Mouse (Mus musculus): Measurements from ENCODE around the gene Irf4.

The Irf4 gene

GRCm38 (mm10) chr13:30762224-30762623, 13.2 kb downstream of the Irf4 start:
- no peak for DNase-seq (ENCODE audit: low read depth, low spot score)

DNA sequence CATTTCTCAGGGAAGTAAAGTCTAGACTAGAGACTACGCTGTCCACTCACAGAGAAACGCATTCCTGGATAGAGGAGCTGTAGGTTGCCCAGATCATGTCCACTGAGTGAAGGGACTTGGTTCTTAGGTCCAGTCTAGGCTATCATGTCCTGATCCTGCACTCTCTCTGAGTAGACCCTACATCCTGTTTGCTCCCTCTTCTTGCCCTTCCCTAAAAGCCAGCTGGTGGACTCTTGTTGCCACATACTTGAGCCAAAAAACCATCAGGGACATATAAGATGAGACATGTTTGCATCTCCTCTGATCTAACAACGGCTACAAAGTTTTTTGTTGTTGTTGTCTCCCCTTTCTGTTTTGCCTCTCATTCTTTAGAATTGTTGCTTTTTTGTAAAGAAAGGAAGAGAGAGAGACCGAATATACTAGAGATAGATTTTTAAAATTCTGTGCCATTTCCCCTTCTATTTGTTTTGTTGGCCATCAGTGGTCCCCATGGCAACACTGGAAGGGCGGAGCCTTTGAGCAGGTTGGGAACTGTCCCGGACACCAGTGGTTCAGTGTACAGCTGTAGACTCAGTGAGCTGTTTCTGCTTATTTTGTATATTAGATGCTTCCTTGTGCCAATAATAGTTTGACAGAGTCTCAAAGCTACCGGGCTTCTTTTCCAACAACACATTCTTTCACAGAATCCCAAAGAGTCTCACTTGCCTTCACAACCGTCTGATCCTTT, 15.2 kb downstream of the Irf4 start:
- no peak for DNase-seq (ENCODE audit: low read depth, low spot score)

GRCm38 (mm10) chr13:30765906-30766305, 16.9 kb downstream of the Irf4 start:
- no peak for DNase-seq (ENCODE audit: low read depth, low spot score)

- DNase-seq (ENCODE audit: low read depth, low spot score): no peak
These were observed 17.8 kb downstream of the Irf4 start for GRCm38 (mm10) chr13:30766636-30767476.

DNA sequence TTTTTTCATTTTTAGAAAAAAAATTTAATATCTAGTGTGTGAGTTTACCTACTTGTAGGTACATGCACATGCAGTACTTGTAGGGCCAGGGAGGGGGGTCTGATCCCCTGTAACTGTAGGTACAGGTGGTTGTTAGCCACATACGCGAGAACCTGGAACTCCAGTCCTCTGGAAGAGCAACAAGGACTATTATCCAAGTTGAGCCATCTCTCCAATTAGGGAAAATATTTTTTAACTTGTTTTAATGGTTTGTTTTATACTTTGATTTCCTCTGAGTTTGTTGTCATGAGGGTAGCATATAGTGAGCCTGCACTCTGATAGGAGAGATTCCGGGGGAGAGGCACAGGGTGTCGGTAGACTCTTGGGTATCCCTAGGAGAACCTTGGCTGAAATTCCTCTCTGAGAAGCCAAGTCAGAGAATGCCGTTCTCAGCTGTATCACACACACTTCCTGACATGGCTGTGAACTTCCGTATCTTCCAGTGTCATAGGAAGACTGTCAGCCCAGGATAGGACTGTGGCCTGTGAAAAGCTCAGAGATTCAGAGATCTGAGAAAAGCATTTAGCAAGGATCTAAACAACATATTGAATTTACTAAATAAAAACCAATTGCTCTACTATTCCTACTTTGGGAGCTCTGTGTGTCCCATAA, 18.6 kb downstream of the Irf4 start:
- no peak for DNase-seq (ENCODE audit: low read depth, low spot score)

- no peak for DNase-seq (ENCODE audit: low read depth, low spot score)
These were observed 27.0 kb downstream of the Irf4 start for GRCm38 (mm10) chr13:30776021-30776420.

DNA sequence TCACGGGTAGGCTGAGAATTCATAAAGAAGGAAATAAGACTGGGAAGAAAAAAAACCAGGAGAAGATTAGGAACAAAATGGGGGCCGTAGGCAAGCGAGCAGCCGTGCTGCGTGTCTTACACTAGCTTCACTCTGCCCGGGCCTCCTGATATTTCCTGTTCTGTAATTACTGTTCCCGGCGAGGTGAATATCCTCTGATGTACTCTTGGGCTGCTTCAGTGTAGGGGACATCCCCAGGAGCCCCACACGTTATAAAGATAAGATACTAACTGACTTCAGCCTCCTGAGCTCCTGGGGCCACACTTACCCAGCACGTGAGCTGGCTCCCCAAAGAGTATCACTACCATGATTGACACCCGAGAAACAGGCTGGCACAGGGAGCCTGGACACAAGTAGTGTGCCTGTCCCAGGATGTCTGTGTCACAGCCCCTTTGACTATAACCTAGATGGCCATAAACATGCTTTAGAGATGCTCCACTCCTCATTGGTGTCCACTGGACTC, 28.7 kb downstream of the Irf4 start:
- no peak for DNase-seq (ENCODE audit: low read depth, low spot score)

DNA sequence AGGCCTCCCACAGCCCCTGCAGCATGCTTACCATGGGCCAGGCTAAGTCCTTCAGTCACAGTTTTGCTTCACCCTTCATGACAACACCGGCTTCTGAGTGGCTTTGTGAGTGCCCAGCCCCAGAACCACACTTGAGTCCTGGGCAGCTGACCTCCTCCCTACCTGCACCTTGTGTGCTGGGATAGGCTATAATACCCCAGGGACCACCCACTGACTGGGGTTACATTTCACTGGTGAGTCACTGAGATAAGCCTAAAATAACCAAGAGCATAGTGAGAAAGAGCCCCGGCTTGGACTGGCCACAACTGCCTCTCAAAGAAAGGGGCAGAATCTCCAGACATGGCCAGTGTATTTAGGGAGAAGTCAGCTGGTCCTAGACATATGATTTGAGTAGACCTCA, 32.9 kb downstream of the Irf4 start:
- DNase-seq (ENCODE audit: low read depth, low spot score): no peak

DNA sequence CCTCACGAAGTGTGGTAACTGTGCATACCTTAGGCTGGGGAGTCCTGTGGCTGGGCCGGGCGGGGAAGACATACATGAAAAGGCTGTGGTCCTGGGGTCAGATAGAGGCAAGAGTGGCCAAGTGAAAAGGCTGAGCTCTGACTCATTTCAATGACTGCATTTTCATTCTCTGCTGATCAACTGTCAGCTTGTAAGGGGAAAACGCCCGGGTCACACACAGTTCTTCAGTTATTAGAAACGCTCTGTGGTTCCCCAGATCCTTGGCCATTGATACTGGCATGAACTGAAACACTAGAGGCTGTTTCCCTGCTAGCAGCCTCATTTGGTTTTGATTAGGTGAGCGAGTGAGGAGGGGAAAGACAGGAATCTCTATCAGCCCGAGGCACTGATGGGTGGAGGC, 33.4 kb downstream of the Irf4 start:
- DNase-seq (ENCODE audit: low read depth, low spot score): no peak

DNA sequence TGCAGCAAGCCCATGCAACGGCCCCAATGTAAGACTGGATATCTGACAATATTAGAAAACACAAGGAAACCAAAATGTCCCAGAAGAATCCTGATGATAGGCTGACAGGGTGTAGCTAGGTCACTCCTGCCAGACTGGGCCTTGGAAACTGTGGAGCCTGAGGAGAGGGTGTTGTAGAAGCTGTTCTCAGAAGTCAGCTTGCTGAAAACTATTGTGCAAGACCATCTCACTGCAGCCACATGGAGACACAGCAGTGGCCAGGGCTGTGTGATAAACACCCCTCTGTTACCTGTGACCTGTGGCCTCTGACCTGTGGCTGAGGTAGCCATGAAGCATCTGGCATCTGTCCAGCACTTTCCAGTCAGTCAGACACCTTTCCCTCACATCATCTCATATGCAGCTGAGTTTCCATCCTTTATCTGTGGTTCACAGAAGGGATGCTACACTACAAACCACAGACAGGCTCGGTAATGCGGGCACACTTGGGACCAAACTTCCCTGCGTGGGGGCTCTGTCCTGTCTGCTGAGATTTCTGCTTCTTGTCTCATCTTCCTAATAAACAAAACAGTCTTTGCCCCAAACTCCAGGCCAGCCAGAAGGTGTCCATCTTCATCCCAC, 36.5 kb downstream of the Irf4 start:
- no peak for DNase-seq (ENCODE audit: low read depth, low spot score)

GRCm38 (mm10) chr13:30786235-30787035, 37.4 kb downstream of the Irf4 start:
- no peak for DNase-seq (ENCODE audit: low read depth, low spot score)

GRCm38 (mm10) chr13:30787036-30787320, 38.0 kb downstream of the Irf4 start:
- DNase-seq (ENCODE audit: low read depth, low spot score): no peak

DNA sequence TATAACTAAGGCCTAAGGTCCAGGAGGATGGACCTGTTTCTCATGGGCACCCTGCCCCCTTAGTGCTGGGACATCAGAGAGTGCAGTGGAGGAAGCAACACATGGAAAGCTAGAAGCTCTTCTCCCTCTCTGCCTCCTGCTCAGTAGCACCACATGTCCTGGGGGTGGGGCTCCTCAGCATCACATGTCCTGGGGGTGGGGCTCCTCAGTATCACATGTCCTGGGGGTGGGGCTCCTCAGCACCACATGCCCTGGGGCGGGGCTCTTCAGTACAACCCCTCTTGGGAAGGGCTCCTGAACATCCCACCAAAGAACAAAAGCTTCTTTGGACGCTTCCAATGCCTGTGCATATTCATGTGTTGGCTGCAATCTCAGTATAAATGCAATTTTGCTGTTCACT, 38.5 kb downstream of the Irf4 start:
- DNase-seq (ENCODE audit: low read depth, low spot score): peak; percentile 18

- DNase-seq (ENCODE audit: low read depth, low spot score): no peak
These were observed 38.9 kb downstream of the Irf4 start for GRCm38 (mm10) chr13:30787960-30788359.

GRCm38 (mm10) chr13:30788421-30788820, 39.4 kb downstream of the Irf4 start:
- DNase-seq (ENCODE audit: low read depth, low spot score): no peak

- no peak for DNase-seq (ENCODE audit: low read depth, low spot score)
These were observed 41.0 kb downstream of the Irf4 start for GRCm38 (mm10) chr13:30790016-30790415.

GRCm38 (mm10) chr13:30792308-30792707, 43.3 kb downstream of the Irf4 start:
- no peak for DNase-seq (ENCODE audit: low read depth, low spot score)

GRCm38 (mm10) chr13:30792741-30793140, 43.7 kb downstream of the Irf4 start:
- DNase-seq (ENCODE audit: low read depth, low spot score): no peak

GRCm38 (mm10) chr13:30793196-30793595, 44.2 kb downstream of the Irf4 start:
- DNase-seq (ENCODE audit: low read depth, low spot score): no peak

DNA sequence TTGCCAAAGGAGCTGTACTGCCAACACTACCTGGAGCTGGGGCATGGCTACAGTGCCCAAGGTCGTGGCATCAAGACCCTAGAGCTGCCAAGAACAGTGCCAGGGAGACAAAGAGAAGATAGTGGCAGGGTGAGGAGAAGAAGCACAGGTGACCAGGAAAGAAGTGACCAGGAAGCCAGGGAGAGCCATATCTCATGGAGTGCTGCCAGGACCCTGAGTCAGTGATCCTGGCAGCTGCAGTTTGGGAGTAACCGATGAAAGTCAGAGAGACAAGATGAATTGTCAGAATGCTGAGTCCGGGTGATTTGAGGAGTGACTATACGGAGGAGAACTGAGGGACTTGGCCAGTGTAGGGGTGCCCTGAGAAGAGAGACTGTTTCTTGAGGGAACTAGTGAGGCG, 44.6 kb downstream of the Irf4 start:
- no peak for DNase-seq (ENCODE audit: low read depth, low spot score)

DNA sequence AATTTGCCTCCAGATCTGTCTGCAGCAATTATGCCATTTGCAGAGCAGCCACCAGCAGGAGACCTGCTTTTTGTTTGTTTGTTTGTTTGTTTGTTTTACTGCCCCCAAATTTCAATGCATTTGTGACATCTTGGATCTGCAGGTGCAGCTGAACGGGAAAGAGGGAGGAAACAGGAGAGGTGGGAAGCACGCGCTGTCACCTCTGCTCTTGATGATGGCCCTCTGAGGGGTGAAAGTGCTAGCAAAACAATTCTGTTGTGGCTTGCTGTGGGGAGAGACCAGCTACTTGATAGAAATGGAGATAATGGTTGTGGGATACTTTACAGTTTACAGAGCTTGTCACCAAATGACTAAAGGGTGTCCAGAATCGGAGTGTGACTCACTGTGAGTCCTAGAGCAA, 46.9 kb downstream of the Irf4 start:
- DNase-seq (ENCODE audit: low read depth, low spot score): no peak

Data from WW6 (cell line).